In the genomic region with DNA sequence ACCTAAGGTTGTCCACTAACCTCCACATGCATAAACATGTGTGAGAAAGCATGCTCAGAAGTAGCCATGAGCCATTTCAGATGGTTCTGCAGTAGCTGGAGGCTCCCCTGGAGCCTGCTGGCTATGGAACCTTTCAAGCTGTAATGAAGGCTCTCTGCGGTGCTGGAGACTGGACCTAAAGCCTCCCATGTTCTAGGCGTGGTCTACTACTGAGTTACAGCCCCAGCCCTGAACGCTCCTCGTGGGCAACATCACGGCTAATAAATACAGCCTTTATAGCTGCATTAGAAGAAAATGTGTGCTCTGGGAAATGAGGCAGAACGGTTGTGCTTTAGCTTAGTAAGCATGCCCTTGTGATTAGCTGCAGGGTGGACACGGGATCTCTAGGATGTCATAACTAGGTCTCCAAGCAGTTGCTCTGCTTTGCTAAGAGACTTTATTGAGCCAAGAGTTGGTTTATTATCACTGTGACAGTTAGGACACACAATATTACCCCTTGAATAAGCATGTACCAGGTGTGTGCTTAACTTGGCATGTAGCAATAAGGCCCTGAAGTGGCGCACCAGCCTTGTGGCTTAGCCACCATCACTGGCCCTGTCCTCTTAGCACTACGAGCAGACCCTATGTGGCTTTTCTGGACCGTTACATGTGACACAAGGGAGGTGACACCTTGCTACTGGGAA, we compare ENCODE assay signal across 13 mouse cellular contexts.
DNase-seq lines count a peak whose midpoint lies in the region; ATAC-seq and TF ChIP-seq lines count a peak whose summit lies in the region.
"Had no signal": no experiment of that assay in that cellular context is flagged by ENCODE, and none has a peak within 500 bp of the region (broad histone marks: within the 10 kb centered on the region; RNA-seq: fewer than 3 reads in every experiment).

No protein-coding gene starts in this region.

- TF ChIP-seq CTCF in bone marrow macrophage, adult 2 months (IDR thresholded peaks at IDR 0.05; ENCODE audit: low read depth, low read length): no peak

- no peak overlapping the region for H3K4me2 ChIP-seq in kidney, embryonic 16.5 days (replicated peaks; ENCODE audit: low read depth, low read length)
- H3K4me2 ChIP-seq: neural tube, embryonic 12.5 days had no signal

- H3K9ac ChIP-seq in kidney, embryonic 16.5 days (replicated peaks; ENCODE audit: low read length): no peak overlapping the region
- H3K9ac ChIP-seq: forebrain, postnatal 0 days; neural tube, embryonic 12.5 days had no signal

- H3K4me1 ChIP-seq in heart, embryonic 10.5 days: peaks cover 71% of the 10 kb centered on the region
- peaks cover 37% of the 10 kb centered on the region for H3K4me1 ChIP-seq in kidney, embryonic 16.5 days (ENCODE audit: insufficient read depth, low read length)
- peaks cover 19% of the 10 kb centered on the region for H3K4me1 ChIP-seq in bone marrow macrophage, adult 2 months (ENCODE audit: control insufficient read depth, insufficient read depth, low read length)
- H3K4me1 ChIP-seq: neural tube, embryonic 12.5 days had no signal

- H3K36me3 ChIP-seq in heart, embryonic 10.5 days: peaks cover 15% of the 10 kb centered on the region
- H3K36me3 ChIP-seq in kidney, embryonic 16.5 days (ENCODE audit: insufficient read depth, low read length): no peaks in the 10 kb centered on the region
- peaks cover 16% of the 10 kb centered on the region; the same call in 1 of the 2 replicates for H3K36me3 ChIP-seq in macrophage (ENCODE audit: inconsistent target)
- H3K36me3 ChIP-seq: neural tube, embryonic 12.5 days had no signal

- WGBS in heart, embryonic 10.5 days: 87% methylated on average over 10 of the region's 10 CpGs
- WGBS in kidney, embryonic 16.5 days: 50% methylated on average over 10 of the region's 10 CpGs
- WGBS in macrophage (ENCODE audit: missing documents): 51% methylated on average over 10 of the region's 10 CpGs

- no peak for DNase-seq in heart, embryonic 10.5 days (ENCODE audit: low spot score)
- DNase-seq in heart, postnatal 4 days: no peak
- no peak for DNase-seq in kidney, postnatal 10 days
- no peak for DNase-seq in testis, postnatal 10 days (ENCODE audit: low spot score)
- no peak for DNase-seq in urinary bladder, postnatal 4 days (ENCODE audit: low spot score in 2 of 2)
- DNase-seq: adrenal gland, postnatal 10 days; forebrain, postnatal 0 days; left cerebral cortex, postnatal 4 days; midbrain, embryonic 14.5 days had no signal

- H3K27ac ChIP-seq in heart, embryonic 10.5 days: 0 out of 2 replicates have a peak overlapping the region, but pooled peaks have one; percentile 3
- H3K27ac ChIP-seq in kidney, embryonic 16.5 days (ENCODE audit: low read length): peak overlapping the region; percentile 4; the same call in 1 of the 2 replicates
- H3K27ac ChIP-seq in bone marrow macrophage, adult 2 months (ENCODE audit: insufficient read depth, low read depth, low read length): peak overlapping the region; percentile 67
- peak overlapping the region; percentile 51 for H3K27ac ChIP-seq in macrophage
- H3K27ac ChIP-seq: neural tube, embryonic 12.5 days had no signal

- no peaks in the 10 kb centered on the region for H3K9me3 ChIP-seq in heart, embryonic 10.5 days
- no peaks in the 10 kb centered on the region for H3K9me3 ChIP-seq in kidney, embryonic 16.5 days (ENCODE audit: low read length)
- H3K9me3 ChIP-seq: neural tube, embryonic 12.5 days had no signal

- peaks cover 93% of the 10 kb centered on the region for H3K79me2 ChIP-seq in macrophage (ENCODE audit: inconsistent target)

- H3K27me3 ChIP-seq in heart, embryonic 10.5 days (ENCODE audit: insufficient read depth, poor library complexity, severe bottlenecking): no peaks in the 10 kb centered on the region
- H3K27me3 ChIP-seq in kidney, embryonic 16.5 days (ENCODE audit: insufficient read depth, low read length): no peaks in the 10 kb centered on the region
- H3K27me3 ChIP-seq: neural tube, embryonic 12.5 days had no signal

- no peak for ATAC-seq in kidney, embryonic 16.5 days (ENCODE audit: low FRiP score, low TSS enrichment)
- ATAC-seq: forebrain, postnatal 0 days had no signal

- H3K4me3 ChIP-seq in heart, embryonic 10.5 days: no peak overlapping the region
- no peak overlapping the region for H3K4me3 ChIP-seq in kidney, embryonic 16.5 days (ENCODE audit: low read length)
- H3K4me3 ChIP-seq in bone marrow macrophage, adult 2 months (ENCODE audit: insufficient read depth, low read length): no peak overlapping the region
- H3K4me3 ChIP-seq in macrophage (ENCODE audit: inconsistent target): no peak overlapping the region
- H3K4me3 ChIP-seq: neural tube, embryonic 12.5 days had no signal

- TF ChIP-seq POLR2A in bone marrow macrophage, adult 2 months (IDR thresholded peaks at IDR 0.05; ENCODE audit: borderline replicate concordance, low read depth, low read length): no peak

Comparison
In these comparisons a context has a peak if more than half of its experiments do, and no peak if none do; other contexts are left out.
1. H3K27ac ChIP-seq: peak in every context shown above with its lines; median percentile 67 in bone marrow macrophage, adult 2 months; 51 in macrophage; 4 in kidney, embryonic 16.5 days; 3 in heart, embryonic 10.5 days.